Mouse (Mus musculus) cortical plate, adult 2 months (tissue): ENCODE measurements around the gene Zfp68. TPM values are rescaled to one million over a fixed set of nuclear protein-coding genes. Genes with fewer than 3 reads are reported as not detected.

ENCODE experiments used
- H3K27ac ChIP-seq: fragments of 200-500 bp; 2 replicates; pipeline ENCODE4 v1.5.1; 2012; ENCODE audit warnings: low read length, control low read depth, inconsistent platforms; ENCODE audit not compliant: insufficient read depth
- H3K4me1 ChIP-seq: fragments of 200-500 bp; 2 replicates; pipeline ENCODE4 v1.6.1; 2011; ENCODE audit warnings: low read length; ENCODE audit not compliant: control insufficient read depth, insufficient read depth
- H3K4me3 ChIP-seq: fragments of 200-500 bp; 2 replicates; pipeline ENCODE4 v1.5.1; 2011; ENCODE audit warnings: mild to moderate bottlenecking, low read length, control low read depth; ENCODE audit not compliant: insufficient read depth
- CTCF ChIP-seq: fragments of 200-500 bp; IDR thresholded peaks from 2 replicates; pipeline ENCODE4 v1.5.1; 2011; ENCODE audit warnings: mild to moderate bottlenecking, control low read depth, low read length; ENCODE audit not compliant: insufficient read depth; ENCODE audit errors: extremely low read depth
- POLR2A ChIP-seq: fragments of 200-500 bp; IDR thresholded peaks from 2 replicates; pipeline ENCODE4 v1.6.1; 2011; ENCODE audit warnings: mild to moderate bottlenecking, low read length, control low read depth; ENCODE audit not compliant: insufficient read depth; ENCODE audit errors: extremely low read depth
- polyA plus RNA-seq: library from polyadenylated mRNA; depleted of rRNA; stranded (reverse); fragments of >200 nt; gene quantifications from 2 replicates; pipeline ENCODE4 v1.2.3, GENCODE M21; 2012; rRNA removed

The Zfp68 gene
- polyA plus RNA-seq = 19.9 and 20.9 TPM in 2 replicates

DNA sequence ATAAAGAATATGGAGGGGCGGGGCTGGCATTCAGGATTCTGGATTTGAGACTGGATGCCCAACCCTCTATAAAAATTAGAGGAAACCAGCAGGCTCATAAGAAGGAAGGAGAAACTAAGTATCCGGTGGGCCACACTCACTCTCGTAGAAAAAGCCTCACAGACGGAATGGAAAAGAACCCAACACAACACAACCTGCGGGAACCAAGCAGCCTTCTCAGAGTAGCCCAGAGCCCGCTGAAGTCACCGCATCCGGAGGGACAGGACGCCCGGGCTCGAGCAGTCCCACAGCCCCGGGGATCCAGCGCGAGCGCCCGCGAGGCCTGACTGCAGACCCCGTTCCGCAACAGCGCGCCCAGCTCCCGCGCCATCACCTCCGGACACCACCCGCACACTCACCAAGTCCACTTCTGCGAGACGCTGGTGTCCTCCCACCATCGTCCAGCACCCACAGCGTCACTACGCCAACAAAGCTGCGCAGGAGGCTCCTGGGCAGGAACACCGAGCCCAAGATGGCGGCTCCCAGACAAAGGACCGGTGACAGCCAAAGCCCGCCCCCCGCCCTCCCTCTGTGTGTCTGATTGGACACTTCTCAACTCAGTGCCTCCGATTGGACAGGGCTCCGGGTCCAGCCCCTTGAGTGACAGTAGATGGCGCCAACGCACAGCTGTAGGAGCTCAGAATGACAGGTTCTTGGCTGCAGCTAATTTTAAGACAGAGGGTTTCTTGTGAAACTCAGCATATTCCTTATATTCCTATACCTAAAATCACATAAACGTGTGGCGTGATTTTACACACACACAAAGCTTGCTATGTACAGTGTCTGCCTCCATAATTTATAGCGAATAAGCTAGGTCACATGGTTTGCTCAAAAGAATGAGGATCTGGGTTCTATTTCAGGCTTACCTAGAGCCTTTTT, at the start of gene Zfp68:
Gene Zfp68, minus strand, starts transcription at position 551 of the 918 bp plus-strand sequence.
- H3K4me3 ChIP-seq = peak within 1 kb of the TSS; percentile 86
- H3K4me1 ChIP-seq = no peaks in the 10 kb centered on the region
- H3K27ac ChIP-seq = peak within 1 kb of the TSS; percentile 97
- no peak for TF ChIP-seq CTCF
- TF ChIP-seq POLR2A = peak; percentile 94

DNA sequence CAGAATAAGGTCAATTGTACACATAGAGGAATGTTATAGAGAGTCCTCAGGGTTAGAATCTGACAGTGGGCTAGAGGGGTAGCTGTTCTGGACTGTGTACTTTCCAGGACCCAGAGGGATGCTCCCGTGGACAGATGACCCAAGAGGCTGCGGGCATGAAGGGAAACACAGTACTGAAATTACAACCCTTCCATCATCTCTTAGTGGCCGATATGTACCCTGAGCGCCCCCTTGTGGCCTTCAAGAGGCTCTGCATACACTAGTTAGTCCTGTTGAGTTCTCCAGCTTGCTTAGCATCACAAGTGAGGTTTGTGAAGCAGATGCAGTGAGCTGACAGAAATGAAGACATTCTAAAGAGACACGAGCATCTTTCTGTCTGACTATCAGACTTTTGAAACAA, 39.4 kb upstream of the Zfp68 start:
- Histone ChIP-seq H3K4me3 (no peak overlapping the region), H3K27ac (no peak overlapping the region), H3K4me1 (0 out of 2 replicates have a peak, but pooled peaks cover 1% of the 10 kb centered on the region)
- TF ChIP-seq CTCF (peak; percentile 81), POLR2A (no peak)

DNA sequence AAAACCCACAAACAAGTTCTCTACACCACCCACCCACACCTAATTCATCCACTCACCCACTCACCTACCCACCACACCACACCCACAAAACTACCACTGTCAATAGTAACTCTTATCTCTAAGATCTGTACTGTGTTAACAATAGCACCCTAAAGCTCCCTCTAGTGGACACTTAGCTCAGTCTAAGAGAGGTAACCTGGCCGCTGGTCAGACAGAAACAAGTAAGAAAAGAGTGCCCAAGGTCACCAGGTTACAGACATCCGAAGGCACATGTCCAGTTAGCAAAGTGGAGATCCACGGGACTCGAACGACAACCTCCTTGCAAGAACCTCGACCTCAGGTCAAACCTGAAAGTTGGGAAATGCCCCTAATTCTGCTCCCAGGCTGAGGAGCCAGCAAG, 38.3 kb upstream of the Zfp68 start:
- H3K4me1 ChIP-seq = 0 out of 2 replicates have a peak, but pooled peaks cover 1% of the 10 kb centered on the region
- no peak for TF ChIP-seq POLR2A
- peak; percentile 47; the same call in 1 of the 2 replicates for TF ChIP-seq CTCF
- H3K4me3 ChIP-seq = no peak overlapping the region
- H3K27ac ChIP-seq = no peak overlapping the region

DNA sequence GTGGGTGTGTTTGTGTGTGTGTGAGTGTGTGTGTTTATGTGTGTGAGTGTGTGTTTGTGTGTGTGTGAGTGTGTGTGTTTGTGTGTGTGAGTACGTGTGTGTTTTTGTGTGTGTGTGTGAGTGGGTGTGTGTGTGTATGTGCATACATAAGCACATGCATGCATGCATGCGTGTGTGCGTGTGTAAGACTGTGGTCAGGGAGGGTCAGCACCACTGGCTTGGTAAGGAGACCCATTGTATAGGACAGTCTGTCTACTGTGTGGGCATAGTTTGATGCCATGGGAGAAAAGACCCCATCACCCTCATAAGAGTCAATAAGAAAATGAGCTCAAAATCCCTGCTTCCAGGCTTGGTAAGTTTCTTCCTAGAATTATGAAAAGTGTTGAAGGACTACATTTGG, 37.8 kb upstream of the Zfp68 start:
- no peak for TF ChIP-seq CTCF
- no peak for TF ChIP-seq POLR2A
- Histone ChIP-seq H3K4me1 (0 out of 2 replicates have a peak, but pooled peaks cover 1% of the 10 kb centered on the region), H3K4me3 (no peak overlapping the region), H3K27ac (no peak overlapping the region)

DNA sequence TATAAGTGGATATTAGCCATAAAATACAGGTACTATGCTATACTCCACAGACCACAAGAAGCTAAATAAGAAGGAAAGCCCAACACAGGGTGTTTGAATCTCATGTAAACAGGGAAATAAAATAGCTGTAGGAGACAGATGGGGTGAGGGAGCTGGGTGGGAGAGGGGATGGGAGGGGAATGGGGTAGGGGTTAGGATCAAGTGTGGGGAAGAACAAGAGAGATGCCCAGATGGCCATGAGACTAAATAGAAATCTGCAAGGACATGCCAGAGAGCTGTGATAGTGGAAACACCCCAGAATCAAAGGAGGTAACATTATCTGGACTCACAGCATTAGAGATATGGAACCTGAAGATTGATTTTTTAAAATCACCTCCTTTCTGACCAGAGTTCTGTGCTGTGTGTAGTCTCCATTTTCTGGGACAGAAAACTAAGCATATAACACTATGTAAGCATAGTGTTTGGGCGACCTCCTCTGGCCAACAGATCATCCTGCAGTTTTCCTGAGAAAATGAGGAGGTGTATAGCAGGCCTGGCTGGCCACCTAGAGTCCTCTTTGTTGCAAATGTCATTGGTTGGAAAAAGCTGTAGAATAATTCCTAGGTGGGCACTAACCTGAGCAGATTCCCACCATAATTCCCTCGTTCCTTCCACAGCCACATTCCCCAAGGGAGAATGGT, 37.1 kb upstream of the Zfp68 start:
- Histone ChIP-seq H3K27ac (no peak overlapping the region), H3K4me1 (0 out of 2 replicates have a peak, but pooled peaks cover 1% of the 10 kb centered on the region), H3K4me3 (no peak overlapping the region)
- no peak for TF ChIP-seq POLR2A
- TF ChIP-seq CTCF = peak; percentile 86

DNA sequence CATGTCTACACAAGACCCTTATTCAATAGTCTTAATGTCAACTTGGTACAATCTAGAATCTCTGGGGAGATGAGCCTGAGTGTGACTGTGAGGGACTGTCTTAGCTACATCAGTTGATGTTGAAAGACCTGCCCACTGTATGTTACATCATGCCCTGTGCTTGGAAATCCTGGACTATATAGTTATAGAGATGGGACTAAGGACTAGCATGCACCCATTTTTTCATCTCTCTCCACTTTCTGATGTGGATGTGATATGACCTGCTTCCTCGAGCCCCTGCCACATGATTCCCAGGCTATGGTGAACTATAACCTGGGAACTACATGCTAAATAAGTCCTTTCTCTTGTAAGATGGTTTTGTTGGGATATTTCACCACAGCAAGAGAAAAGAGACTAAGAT, 33.4 kb upstream of the Zfp68 start:
- TF ChIP-seq POLR2A (no peak), CTCF (no peak)
- Histone ChIP-seq H3K4me1 (0 out of 2 replicates have a peak, but pooled peaks cover 1% of the 10 kb centered on the region), H3K4me3 (no peak overlapping the region), H3K27ac (no peak overlapping the region)

DNA sequence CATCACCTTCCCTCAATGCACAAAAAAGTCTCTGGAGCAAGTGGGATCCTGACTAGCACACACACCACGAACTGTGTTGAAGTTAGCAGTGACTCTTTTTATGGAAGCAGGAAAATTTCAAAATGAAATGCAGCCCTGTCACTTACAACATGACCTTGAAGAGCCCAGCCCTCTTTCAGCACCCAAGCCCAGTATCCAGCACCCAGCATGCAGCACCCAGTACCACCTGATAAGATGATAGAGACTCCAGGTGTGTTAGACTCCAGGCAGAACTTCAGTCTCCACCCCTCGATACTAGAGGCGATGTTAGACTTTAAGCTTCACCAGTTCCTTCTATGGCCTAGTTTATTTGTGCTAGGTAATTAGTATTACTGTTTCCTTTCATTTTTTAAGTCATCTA, 22.2 kb upstream of the Zfp68 start:
- Histone ChIP-seq H3K4me1 (no peaks in the 10 kb centered on the region), H3K27ac (no peak overlapping the region), H3K4me3 (no peak overlapping the region)
- TF ChIP-seq POLR2A = no peak
- no peak for TF ChIP-seq CTCF

DNA sequence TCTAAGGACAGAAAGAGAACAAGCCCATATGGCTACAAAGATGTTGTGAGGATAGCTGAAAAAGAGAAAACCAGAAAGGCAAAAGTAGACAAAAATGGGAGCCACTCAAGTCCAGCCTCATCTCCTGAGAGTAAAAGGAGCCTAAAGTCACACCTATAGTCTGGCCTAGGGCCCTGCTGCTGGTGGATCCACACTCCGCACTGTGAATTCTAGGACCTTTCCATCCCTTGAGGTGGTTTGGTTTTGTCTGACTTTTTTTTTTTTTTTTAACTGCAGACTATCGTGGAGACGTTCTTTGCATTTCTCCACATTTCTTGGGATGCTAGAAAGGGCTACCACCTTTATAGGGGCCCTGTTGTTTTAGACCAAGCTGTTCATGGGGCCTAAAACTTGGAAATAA, 21.5 kb upstream of the Zfp68 start:
- TF ChIP-seq CTCF = no peak
- no peak for TF ChIP-seq POLR2A

DNA sequence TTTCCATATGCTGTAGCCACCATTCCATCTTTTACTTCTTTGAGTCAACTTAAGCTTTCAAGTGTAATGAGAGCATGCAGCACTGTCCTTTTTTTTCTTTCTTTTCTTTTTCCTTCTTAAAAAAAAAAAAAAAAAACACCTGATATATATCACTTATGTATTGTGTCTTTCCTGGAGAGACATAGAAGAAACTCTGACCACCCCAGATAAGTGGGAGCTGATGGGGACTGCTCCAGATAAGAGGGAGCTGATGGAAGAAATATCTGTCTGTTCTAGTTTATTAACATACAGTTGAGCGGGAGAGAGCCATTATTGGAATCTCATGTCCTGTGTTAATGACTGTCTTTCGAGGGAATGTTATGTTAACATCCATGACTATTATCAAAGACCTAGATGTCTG, 16.9 kb upstream of the Zfp68 start:
- H3K27ac ChIP-seq = no peak overlapping the region
- TF ChIP-seq POLR2A = no peak
- TF ChIP-seq CTCF = no peak
- no peak overlapping the region for H3K4me3 ChIP-seq
- no peaks in the 10 kb centered on the region for H3K4me1 ChIP-seq

More for the DNA sequence above, 21.5 kb upstream of the Zfp68 start:
- Histone ChIP-seq H3K4me1 (no peaks in the 10 kb centered on the region), H3K4me3 (no peak overlapping the region), H3K27ac (no peak overlapping the region)
